Mouse (Mus musculus): ENCODE measurements around the gene Ntn1.

The Ntn1 gene

GRCm38 (mm10) chr11:68321417-68321816 is 79.2 kb downstream of the Ntn1 start:
- no peak for DNase-seq

- no peak for DNase-seq
Observed at GRCm38 (mm10) chr11:68315551-68316130, 85.0 kb downstream of the Ntn1 start.

GRCm38 (mm10) chr11:68313861-68314260 is 86.8 kb downstream of the Ntn1 start:
- DNase-seq = no peak

- no peak for DNase-seq
Observed at GRCm38 (mm10) chr11:68313065-68313464, 87.6 kb downstream of the Ntn1 start.

GRCm38 (mm10) chr11:68308911-68309580 is 91.6 kb downstream of the Ntn1 start:
- DNase-seq = no peak

- no peak for DNase-seq
Observed at GRCm38 (mm10) chr11:68305997-68306396, 94.6 kb downstream of the Ntn1 start.

GRCm38 (mm10) chr11:68302323-68302722 is 98.3 kb downstream of the Ntn1 start:
- peak; percentile 12 for DNase-seq

- no peak for DNase-seq
Observed at GRCm38 (mm10) chr11:68301660-68302059, 99.0 kb downstream of the Ntn1 start.

- DNase-seq = no peak
Observed at GRCm38 (mm10) chr11:68295474-68295873, 105.1 kb downstream of the Ntn1 start.

- no peak for DNase-seq
Observed at GRCm38 (mm10) chr11:68290631-68291030, 110.0 kb downstream of the Ntn1 start.

- no peak for DNase-seq
Observed at GRCm38 (mm10) chr11:68287331-68287730, 113.3 kb downstream of the Ntn1 start.

GRCm38 (mm10) chr11:68286142-68286808 is 114.3 kb downstream of the Ntn1 start:
- no peak for DNase-seq

GRCm38 (mm10) chr11:68285754-68286141 is 114.9 kb downstream of the Ntn1 start:
- DNase-seq = no peak

- DNase-seq = no peak
Observed at GRCm38 (mm10) chr11:68280001-68280510, 120.6 kb downstream of the Ntn1 start.

GRCm38 (mm10) chr11:68276945-68277344 is 123.7 kb downstream of the Ntn1 start:
- DNase-seq = no peak

GRCm38 (mm10) chr11:68274331-68274811 is 126.3 kb downstream of the Ntn1 start:
- DNase-seq = no peak

- DNase-seq = no peak
Observed at GRCm38 (mm10) chr11:68273855-68274254, 126.8 kb downstream of the Ntn1 start.

GRCm38 (mm10) chr11:68270730-68271467 is 129.7 kb downstream of the Ntn1 start:
- DNase-seq = no peak

GRCm38 (mm10) chr11:68264276-68264675 is 136.3 kb downstream of the Ntn1 start:
- DNase-seq = no peak

- DNase-seq = no peak
Observed at GRCm38 (mm10) chr11:68263100-68263499, 137.5 kb downstream of the Ntn1 start.

GRCm38 (mm10) chr11:68261162-68261892 is 139.3 kb downstream of the Ntn1 start:
- DNase-seq = no peak

- no peak for DNase-seq
Observed at GRCm38 (mm10) chr11:68260399-68260798, 140.2 kb downstream of the Ntn1 start.
